Mouse (Mus musculus) heart, embryonic 11.5 days (tissue): ENCODE measurements around the gene Fam117b. TPM values are rescaled to one million over a fixed set of nuclear protein-coding genes. Genes with fewer than 3 reads are reported as not detected.

Experiments used
- ATAC-seq: fragments of 200-750 bp; cut with Nextera tagmentation; replicated peaks from 2 replicates; pipeline ENCODE4 v1.8.0; 2017; ENCODE audit warnings: moderate library complexity; ENCODE audit not compliant: insufficient number of reproducible peaks, low FRiP score, low TSS enrichment
- H3K27ac ChIP-seq: fragments of 300-500 bp; sonication (generic); 2 replicates; pipeline ENCODE4 v1.5.1; 2014; ENCODE audit warnings: mild to moderate bottlenecking, low read depth, low read length
- H3K27me3 ChIP-seq: fragments of 300-500 bp; sonication (generic); 2 replicates; pipeline ENCODE4 v1.6.1; 2014; ENCODE audit warnings: mild to moderate bottlenecking, low read length, mixed read lengths; ENCODE audit not compliant: control insufficient read depth, insufficient read depth
- H3K36me3 ChIP-seq: fragments of 300-500 bp; sonication (generic); 2 replicates; pipeline ENCODE4 v1.6.1; 2014; ENCODE audit warnings: mild to moderate bottlenecking, low read length, moderate library complexity, mixed read lengths; ENCODE audit not compliant: control insufficient read depth, insufficient read depth
- H3K4me1 ChIP-seq: fragments of 300-500 bp; sonication (generic); 2 replicates; pipeline ENCODE4 v1.6.1; 2014; ENCODE audit warnings: low read length; ENCODE audit not compliant: control insufficient read depth, insufficient read depth
- H3K4me2 ChIP-seq: fragments of 300-500 bp; sonication (generic); 2 replicates; pipeline ENCODE4 v1.6.1; 2014; ENCODE audit warnings: mild to moderate bottlenecking, moderate library complexity
- H3K4me3 ChIP-seq: fragments of 300-500 bp; sonication (generic); 2 replicates; pipeline ENCODE4 v1.5.1; 2014; ENCODE audit warnings: low read depth, low read length
- H3K9ac ChIP-seq: fragments of 300-500 bp; sonication (generic); 2 replicates; pipeline ENCODE4 v1.6.1; 2014; ENCODE audit warnings: mild to moderate bottlenecking, low read depth, low read length, moderate library complexity
- H3K9me3 ChIP-seq: fragments of 300-500 bp; sonication (generic); replicated peaks from 2 replicates; pipeline ENCODE4 v1.6.1; 2016; ENCODE audit warnings: low read length; ENCODE audit not compliant: control insufficient read depth
- WGBS: fragments of 180-500 bp; shearing (Covaris S2); extraction: QIAGEN DNeasy Blood & Tissue Kit; methylation state at CpG from one replicate; pipeline ENCODE4 v1.1.7; 2014; ENCODE audit not compliant: insufficient replicate concordance; 5-methylcytosine and 5-hydroxymethylcytosine counted together
- polyA plus RNA-seq: library from polyadenylated mRNA; unstranded; fragments of >200 nt; fragmentation: Nextera tagmentation; extraction: Ambion mirVana; gene quantifications from 2 replicates; pipeline ENCODE4 v1.2.1, GENCODE M21; 2014

The Fam117b gene
- polyA plus RNA-seq, 1 experiment from 2014 or later = 5.9 TPM

- Histone ChIP-seq H3K9ac (no peak overlapping the region), H3K27ac (no peak overlapping the region), H3K4me2 (no peak overlapping the region), H3K4me1 (no peaks in the 10 kb centered on the region), H3K9me3 (no peaks in the 10 kb centered on the region), H3K4me3 (no peak overlapping the region), H3K36me3 (no peaks in the 10 kb centered on the region), H3K27me3 (no peaks in the 10 kb centered on the region)
- ATAC-seq = no peak
- 81% methylated on average over 6 of the region's 6 CpGs for WGBS
Measured at GRCm38 (mm10) chr1:60015511-60015910, 102.7 kb downstream of the Fam117b start.

GRCm38 (mm10) chr1:60016136-60016611 is 103.4 kb downstream of the Fam117b start:
- H3K4me1 ChIP-seq = no peaks in the 10 kb centered on the region
- 77% methylated on average over 5 of the region's 5 CpGs for WGBS
- no peak overlapping the region for H3K9ac ChIP-seq
- no peaks in the 10 kb centered on the region for H3K36me3 ChIP-seq
- no peak overlapping the region for H3K4me2 ChIP-seq
- no peaks in the 10 kb centered on the region for H3K27me3 ChIP-seq
- no peak overlapping the region for H3K27ac ChIP-seq
- H3K9me3 ChIP-seq = no peaks in the 10 kb centered on the region
- ATAC-seq = no peak
- no peak overlapping the region for H3K4me3 ChIP-seq

- Histone ChIP-seq H3K27ac (no peak overlapping the region), H3K9ac (no peak overlapping the region)
- WGBS = 82% methylated on average over 1 of the region's 1 CpGs
Measured at GRCm38 (mm10) chr1:60017031-60017469, 104.2 kb downstream of the Fam117b start.

More at GRCm38 (mm10) chr1:60017031-60017469, 104.2 kb downstream of the Fam117b start:
- H3K4me2 ChIP-seq = no peak overlapping the region
- ATAC-seq = no peak
- no peaks in the 10 kb centered on the region for H3K36me3 ChIP-seq
- H3K9me3 ChIP-seq = no peaks in the 10 kb centered on the region
- no peak overlapping the region for H3K4me3 ChIP-seq
- H3K4me1 ChIP-seq = no peaks in the 10 kb centered on the region
- no peaks in the 10 kb centered on the region for H3K27me3 ChIP-seq

Other genes with a start within 250 kb of the Fam117b start
- gene Sumo1, start 242.2 kb upstream of the Fam117b start, polyA plus RNA-seq = 288 and 300 TPM in 2 replicates
- gene Nop58, start 228.0 kb upstream of the Fam117b start, polyA plus RNA-seq = 184 and 190 TPM in 2 replicates
- gene Bmpr2, start 149.6 kb upstream of the Fam117b start, polyA plus RNA-seq = 12.0 and 12.7 TPM in 2 replicates
- 0.62 and 0.74 TPM in 2 replicates for gene Ica1l, start 130.2 kb downstream of the Fam117b start, polyA plus RNA-seq
- 6.1 and 6.3 TPM in 2 replicates for gene Carf, start 185.2 kb downstream of the Fam117b start, polyA plus RNA-seq
- gene Wdr12, start 185.6 kb downstream of the Fam117b start, polyA plus RNA-seq = 32.2 and 36.9 TPM in 2 replicates